Mouse (Mus musculus): ENCODE measurements around the gene Stum. TPM values are rescaled to one million over a fixed set of nuclear protein-coding genes. Genes with fewer than 3 reads are reported as not detected.

The Stum gene
- polyA plus RNA-seq, 1 experiment = 14.8 TPM

DNA sequence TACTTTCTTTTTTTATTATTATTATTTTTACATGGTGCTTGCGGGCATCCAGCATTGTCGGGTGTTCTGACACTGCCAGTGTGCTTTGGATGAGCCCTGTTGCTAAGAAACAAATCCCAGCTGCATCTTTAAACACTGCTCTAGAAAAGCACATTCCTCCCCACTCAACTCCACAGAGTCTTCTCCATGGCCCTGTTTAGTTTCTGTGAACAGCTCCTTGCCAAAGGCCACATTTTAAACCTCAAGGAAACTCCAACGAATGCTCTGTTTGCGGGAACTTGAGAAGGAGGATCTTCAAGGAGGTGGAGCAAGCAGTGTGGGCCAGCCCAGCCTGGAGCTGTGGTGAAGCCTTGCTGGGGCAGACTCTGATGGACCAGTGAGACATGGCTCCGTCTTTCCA, 22.6 kb downstream of the Stum start:
- no peaks in the 10 kb centered on the region for H3K36me3 ChIP-seq (ENCODE audit: control insufficient read depth, insufficient read depth, low read length)
- no peak for TF ChIP-seq POLR2A (IDR thresholded peaks at IDR 0.05; ENCODE audit: low read depth, low read length)
- no peak for TF ChIP-seq CTCF (IDR thresholded peaks at IDR 0.05; ENCODE audit: extremely low read depth, insufficient read length, insufficient replicate concordance, low read depth, low read length)
- 48% methylated on average over 5 of the region's 5 CpGs for WGBS

DNA sequence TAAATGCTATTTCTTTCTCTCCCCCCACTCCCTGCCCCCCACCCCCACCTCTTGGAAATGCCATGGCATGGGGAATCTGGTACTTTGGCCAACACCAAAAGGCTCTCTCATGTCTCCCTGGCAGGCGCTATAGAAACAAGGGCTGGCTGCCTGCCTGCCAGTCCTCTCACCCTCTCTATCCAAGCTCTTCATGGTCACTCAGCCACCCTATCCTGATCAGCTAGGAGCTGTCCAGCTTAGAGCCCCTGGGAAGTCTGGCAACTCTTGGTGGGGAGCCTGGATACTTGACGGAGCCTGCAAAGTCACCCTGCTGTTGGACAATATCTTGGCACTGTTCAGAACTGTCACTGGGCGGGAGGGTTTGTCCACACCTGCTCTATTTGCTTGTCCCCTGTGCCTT, 24.6 kb downstream of the Stum start:
- TF ChIP-seq CTCF (IDR thresholded peaks at IDR 0.05; ENCODE audit: extremely low read depth, insufficient read length, insufficient replicate concordance, low read depth, low read length) = no peak
- TF ChIP-seq POLR2A (IDR thresholded peaks at IDR 0.05; ENCODE audit: low read depth, low read length) = no peak
- 23% methylated on average over 3 of the region's 3 CpGs for WGBS
- Histone ChIP-seq H3K36me3 (ENCODE audit: control insufficient read depth, insufficient read depth, low read length) (no peaks in the 10 kb centered on the region), H3K27me3 (ENCODE audit: control insufficient read depth, insufficient read depth, low read length) (no peaks in the 10 kb centered on the region; the same call in 1 of the 2 replicates), H3K4me1 (ENCODE audit: control insufficient read depth, insufficient read depth, insufficient read length, low read length) (no peaks in the 10 kb centered on the region), H3K4me3 (ENCODE audit: low read depth, low read length) (no peak overlapping the region), H3K27ac (ENCODE audit: insufficient read depth, low read depth, low read length) (peak overlapping the region; percentile 28; the same call in 1 of the 2 replicates)

More for the DNA sequence above, 22.6 kb downstream of the Stum start:
- no peak overlapping the region for H3K4me3 ChIP-seq (ENCODE audit: low read depth, low read length)
- H3K27me3 ChIP-seq (ENCODE audit: control insufficient read depth, insufficient read depth, low read length) = no peaks in the 10 kb centered on the region; the same call in 1 of the 2 replicates
- peak overlapping the region; percentile 29 for H3K27ac ChIP-seq (ENCODE audit: insufficient read depth, low read depth, low read length)
- H3K4me1 ChIP-seq (ENCODE audit: control insufficient read depth, insufficient read depth, insufficient read length, low read length) = no peaks in the 10 kb centered on the region

GRCm38 (mm10) chr1:180458274-180458673, 25.0 kb downstream of the Stum start:
- Histone ChIP-seq H3K4me3 (ENCODE audit: low read depth, low read length) (no peak overlapping the region), H3K27ac (ENCODE audit: insufficient read depth, low read depth, low read length) (peak overlapping the region; percentile 73), H3K27me3 (ENCODE audit: control insufficient read depth, insufficient read depth, low read length) (no peaks in the 10 kb centered on the region; the same call in 1 of the 2 replicates), H3K36me3 (ENCODE audit: control insufficient read depth, insufficient read depth, low read length) (no peaks in the 10 kb centered on the region), H3K4me1 (ENCODE audit: control insufficient read depth, insufficient read depth, insufficient read length, low read length) (no peaks in the 10 kb centered on the region)
- TF ChIP-seq CTCF (IDR thresholded peaks at IDR 0.05; ENCODE audit: extremely low read depth, insufficient read length, insufficient replicate concordance, low read depth, low read length) (no peak), POLR2A (IDR thresholded peaks at IDR 0.05; ENCODE audit: low read depth, low read length) (no peak)
- 49% methylated on average over 6 of the region's 6 CpGs for WGBS

GRCm38 (mm10) chr1:180449641-180450040, 33.7 kb downstream of the Stum start:
- TF ChIP-seq POLR2A (IDR thresholded peaks at IDR 0.05; ENCODE audit: low read depth, low read length) = no peak
- no peak for TF ChIP-seq CTCF (IDR thresholded peaks at IDR 0.05; ENCODE audit: extremely low read depth, insufficient read length, insufficient replicate concordance, low read depth, low read length)
- H3K27me3 ChIP-seq (ENCODE audit: control insufficient read depth, insufficient read depth, low read length) = no peaks in the 10 kb centered on the region
- H3K27ac ChIP-seq (ENCODE audit: insufficient read depth, low read depth, low read length) = no peak overlapping the region
- H3K4me3 ChIP-seq (ENCODE audit: low read depth, low read length) = no peak overlapping the region
- 58% methylated on average over 2 of the region's 2 CpGs for WGBS
- no peaks in the 10 kb centered on the region for H3K4me1 ChIP-seq (ENCODE audit: control insufficient read depth, insufficient read depth, insufficient read length, low read length)
- no peaks in the 10 kb centered on the region for H3K36me3 ChIP-seq (ENCODE audit: control insufficient read depth, insufficient read depth, low read length)

DNA sequence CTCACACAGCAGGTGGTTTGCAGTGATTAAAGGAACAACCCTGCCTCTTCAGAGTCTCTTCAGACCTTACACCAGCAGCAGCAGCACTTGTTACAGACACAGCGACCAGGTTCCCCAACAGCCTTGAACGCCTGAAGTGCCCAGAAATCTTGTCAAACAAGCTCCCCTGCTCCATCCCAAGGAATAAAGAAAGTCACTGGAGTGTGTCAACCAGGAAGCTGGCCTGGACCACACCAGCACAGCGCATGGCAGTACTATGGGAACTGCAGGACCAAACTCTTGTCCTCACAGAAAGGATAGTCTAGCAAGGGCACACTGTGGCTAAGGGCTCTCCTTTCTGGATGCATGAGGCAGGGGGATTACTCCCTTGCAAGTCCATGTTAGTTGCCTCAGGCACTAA, 38.9 kb downstream of the Stum start:
- WGBS = 53% methylated on average over 3 of the region's 3 CpGs
- Histone ChIP-seq H3K4me3 (ENCODE audit: low read depth, low read length) (no peak overlapping the region), H3K27ac (ENCODE audit: insufficient read depth, low read depth, low read length) (no peak overlapping the region), H3K4me1 (ENCODE audit: control insufficient read depth, insufficient read depth, insufficient read length, low read length) (no peaks in the 10 kb centered on the region), H3K36me3 (ENCODE audit: control insufficient read depth, insufficient read depth, low read length) (no peaks in the 10 kb centered on the region), H3K27me3 (ENCODE audit: control insufficient read depth, insufficient read depth, low read length) (no peaks in the 10 kb centered on the region)
- TF ChIP-seq POLR2A (IDR thresholded peaks at IDR 0.05; ENCODE audit: low read depth, low read length) = no peak
- no peak for TF ChIP-seq CTCF (IDR thresholded peaks at IDR 0.05; ENCODE audit: extremely low read depth, insufficient read length, insufficient replicate concordance, low read depth, low read length)

DNA sequence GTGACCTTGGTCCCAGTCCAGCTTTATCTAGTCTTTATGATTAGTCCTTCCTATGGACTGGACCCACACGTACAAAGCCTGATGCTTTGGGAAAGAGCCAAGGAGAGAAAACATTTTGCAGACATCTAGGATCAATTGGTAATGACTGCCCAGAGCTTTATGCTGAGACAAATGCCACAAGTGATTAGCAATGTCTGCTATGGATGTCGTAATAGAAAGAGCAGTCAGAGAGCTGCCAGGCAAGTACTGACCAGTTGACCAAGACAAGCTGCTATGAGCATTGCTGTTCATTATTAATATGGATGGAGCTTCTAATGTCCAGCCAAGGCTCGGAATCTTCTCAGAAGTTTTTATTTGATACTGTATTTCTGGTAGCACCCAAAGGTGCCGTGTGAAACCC, 43.8 kb downstream of the Stum start:
- H3K4me3 ChIP-seq (ENCODE audit: low read depth, low read length) = no peak overlapping the region
- no peaks in the 10 kb centered on the region for H3K27me3 ChIP-seq (ENCODE audit: control insufficient read depth, insufficient read depth, low read length)
- no peaks in the 10 kb centered on the region for H3K4me1 ChIP-seq (ENCODE audit: control insufficient read depth, insufficient read depth, insufficient read length, low read length)
- no peaks in the 10 kb centered on the region for H3K36me3 ChIP-seq (ENCODE audit: control insufficient read depth, insufficient read depth, low read length)
- no peak for TF ChIP-seq CTCF (IDR thresholded peaks at IDR 0.05; ENCODE audit: extremely low read depth, insufficient read length, insufficient replicate concordance, low read depth, low read length)
- no peak for TF ChIP-seq POLR2A (IDR thresholded peaks at IDR 0.05; ENCODE audit: low read depth, low read length)
- no peak overlapping the region for H3K27ac ChIP-seq (ENCODE audit: insufficient read depth, low read depth, low read length)
- WGBS = 57% methylated on average over 4 of the region's 4 CpGs

- WGBS = 17% methylated on average over 9 of the region's 9 CpGs
- peaks cover 4% of the 10 kb centered on the region for H3K27me3 ChIP-seq (ENCODE audit: control insufficient read depth, insufficient read depth, low read length)
- TF ChIP-seq POLR2A (IDR thresholded peaks at IDR 0.05; ENCODE audit: low read depth, low read length) (no peak), CTCF (IDR thresholded peaks at IDR 0.05; ENCODE audit: extremely low read depth, insufficient read length, insufficient replicate concordance, low read depth, low read length) (no peak)
- H3K4me1 ChIP-seq (ENCODE audit: control insufficient read depth, insufficient read depth, insufficient read length, low read length) = no peaks in the 10 kb centered on the region
- no peak overlapping the region for H3K4me3 ChIP-seq (ENCODE audit: low read depth, low read length)
- no peak overlapping the region for H3K27ac ChIP-seq (ENCODE audit: insufficient read depth, low read depth, low read length)
- no peaks in the 10 kb centered on the region for H3K36me3 ChIP-seq (ENCODE audit: control insufficient read depth, insufficient read depth, low read length)
These were observed 48.4 kb downstream of the Stum start for GRCm38 (mm10) chr1:180434925-180435324.

Measured in small intestine, adult 2 months (tissue).